Mouse (Mus musculus) liver, embryonic 16.5 days (tissue): Measurements from ENCODE around the gene Ptcra. TPM values are rescaled to one million over a fixed set of nuclear protein-coding genes. Genes with fewer than 3 reads are reported as not detected.

Experiments used
- ATAC-seq: fragments of 200-750 bp; cut with Nextera tagmentation; 2 replicates; pipeline ENCODE4 v1.8.0; 2017; ENCODE audit warnings: low read depth, mild to moderate bottlenecking, moderate number of reproducible peaks, moderate library complexity
- H3K27ac ChIP-seq: fragments of 300-500 bp; sonication (generic); 2 replicates; pipeline ENCODE4 v1.5.1; 2014; ENCODE audit warnings: mild to moderate bottlenecking, low read length
- H3K27me3 ChIP-seq: fragments of 300-500 bp; sonication (generic); 2 replicates; pipeline ENCODE4 v1.6.1; 2014; ENCODE audit warnings: low read depth, low read length, mixed read lengths; ENCODE audit not compliant: control insufficient read depth, insufficient read depth
- H3K36me3 ChIP-seq: fragments of 300-500 bp; sonication (generic); 2 replicates; pipeline ENCODE4 v1.6.1; 2014; ENCODE audit warnings: mild to moderate bottlenecking; ENCODE audit not compliant: control insufficient read depth, insufficient read depth
- H3K4me1 ChIP-seq: fragments of 300-500 bp; sonication (generic); 2 replicates; pipeline ENCODE4 v1.6.1; 2014; ENCODE audit warnings: low read depth, low read length, mixed read lengths; ENCODE audit not compliant: control insufficient read depth
- H3K4me2 ChIP-seq: fragments of 300-500 bp; sonication (generic); 2 replicates; pipeline ENCODE4 v1.6.1; 2014; ENCODE audit warnings: low read depth, low read length, mixed read lengths
- H3K4me3 ChIP-seq: fragments of 300-500 bp; sonication (generic); 2 replicates; pipeline ENCODE4 v1.5.1; 2014; ENCODE audit warnings: low read depth, mild to moderate bottlenecking, low read length
- H3K9ac ChIP-seq: fragments of 300-500 bp; sonication (generic); 2 replicates; pipeline ENCODE4 v1.6.1; 2014; ENCODE audit warnings: low read depth, low read length
- H3K9me3 ChIP-seq: fragments of 300-500 bp; sonication (generic); replicated peaks from 2 replicates; pipeline ENCODE4 v1.6.1; 2016; ENCODE audit warnings: low read length; ENCODE audit not compliant: control insufficient read depth
- WGBS: fragments of 180-500 bp; shearing (Covaris S2); extraction: QIAGEN DNeasy Blood & Tissue Kit; methylation state at CpG from one replicate; pipeline ENCODE4 v1.1.7; 2014; ENCODE audit not compliant: insufficient replicate concordance; 5-methylcytosine and 5-hydroxymethylcytosine counted together
- polyA plus RNA-seq: library from polyadenylated mRNA; unstranded; fragments of >200 nt; fragmentation: Nextera tagmentation; extraction: Ambion mirVana; gene quantifications from 2 replicates; pipeline ENCODE4 v1.2.1, GENCODE M21; 2015

Gene Ptcra
- polyA plus RNA-seq, 1 experiment from 2014 or later: 0.13 TPM

DNA sequence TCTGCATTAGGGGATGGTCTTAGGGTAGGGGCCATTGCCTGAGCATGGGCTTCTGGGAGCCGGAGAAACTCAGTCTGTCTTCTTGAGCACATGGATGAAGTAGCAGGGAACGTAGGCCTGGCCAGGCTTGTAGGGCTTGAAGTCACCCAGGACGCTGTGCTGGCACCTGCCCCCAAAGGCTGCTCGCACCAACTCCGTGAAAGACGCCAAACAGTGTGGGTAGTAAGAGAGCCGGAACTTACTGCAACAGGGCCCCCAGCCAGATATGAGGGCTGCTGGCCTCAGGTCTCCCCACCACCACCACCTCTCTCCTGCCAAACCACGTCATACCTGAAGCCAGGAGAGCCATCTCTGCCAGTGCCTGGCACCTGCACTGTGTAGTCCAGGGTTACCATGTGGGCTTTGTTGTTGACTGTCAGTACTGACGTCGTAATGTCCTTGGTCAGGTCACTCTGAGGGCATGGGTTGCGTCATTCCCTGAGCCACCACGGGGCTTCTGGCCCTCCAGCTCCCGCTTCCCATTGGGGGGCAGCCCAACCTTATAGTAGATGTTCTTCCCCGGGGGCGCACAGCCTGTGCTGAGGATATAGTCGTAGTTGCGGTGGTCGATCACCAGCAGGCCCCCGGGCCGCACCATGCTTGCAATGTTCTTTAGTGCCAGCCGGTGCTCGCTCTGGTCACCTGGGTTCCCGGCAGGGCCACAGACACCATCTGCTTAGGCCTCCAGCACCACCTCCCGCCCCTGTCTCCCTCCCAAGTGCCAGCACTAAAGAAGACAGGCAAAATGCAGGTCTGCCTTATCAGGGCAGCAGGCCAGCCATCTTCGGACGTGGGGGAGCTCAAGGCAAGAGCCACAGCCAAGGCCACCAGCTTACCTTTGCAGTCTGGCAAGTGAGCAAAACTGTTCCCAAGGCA, 37.5 kb downstream of the Ptcra start:
- ATAC-seq: no peak
- H3K4me3 ChIP-seq: no peak overlapping the region
- H3K4me2 ChIP-seq: no peak overlapping the region

DNA sequence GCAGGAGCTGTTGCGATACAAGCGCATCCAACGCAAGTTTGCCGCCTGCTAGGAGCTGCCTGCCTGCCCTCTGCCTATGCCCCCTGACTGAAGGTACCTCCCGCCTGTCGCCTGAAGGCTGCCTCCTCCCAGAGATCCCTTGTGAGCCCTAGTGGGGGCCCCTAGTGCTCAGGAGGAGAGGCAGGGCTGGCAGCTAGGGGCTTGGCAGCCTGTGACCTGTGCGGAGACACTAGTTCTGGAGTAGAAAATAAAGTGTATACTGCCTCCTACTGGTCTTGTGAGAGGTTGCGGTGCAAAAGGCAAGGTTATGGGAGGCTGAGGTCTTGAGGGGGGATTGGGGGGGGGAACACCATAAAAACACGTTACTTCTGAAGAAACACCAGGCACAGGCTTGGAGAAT, 38.2 kb downstream of the Ptcra start:
- Histone ChIP-seq H3K27ac (no peak overlapping the region), H3K4me3 (no peak overlapping the region), H3K9ac (no peak overlapping the region), H3K4me1 (no peaks in the 10 kb centered on the region; the same call in 1 of the 2 replicates), H3K36me3 (no peaks in the 10 kb centered on the region), H3K27me3 (0 out of 2 replicates have a peak, but pooled peaks cover 2% of the 10 kb centered on the region), H3K4me2 (no peak overlapping the region), H3K9me3 (no peaks in the 10 kb centered on the region)
- ATAC-seq: no peak
- 64% methylated on average over 9 of the region's 9 CpGs for WGBS

More for the DNA sequence above, 37.5 kb downstream of the Ptcra start:
- Histone ChIP-seq H3K9ac (no peak overlapping the region), H3K36me3 (no peaks in the 10 kb centered on the region), H3K27me3 (0 out of 2 replicates have a peak, but pooled peaks cover 2% of the 10 kb centered on the region), H3K9me3 (no peaks in the 10 kb centered on the region), H3K27ac (no peak overlapping the region), H3K4me1 (no peaks in the 10 kb centered on the region; the same call in 1 of the 2 replicates)
- WGBS: 76% methylated on average over 26 of the region's 26 CpGs

DNA sequence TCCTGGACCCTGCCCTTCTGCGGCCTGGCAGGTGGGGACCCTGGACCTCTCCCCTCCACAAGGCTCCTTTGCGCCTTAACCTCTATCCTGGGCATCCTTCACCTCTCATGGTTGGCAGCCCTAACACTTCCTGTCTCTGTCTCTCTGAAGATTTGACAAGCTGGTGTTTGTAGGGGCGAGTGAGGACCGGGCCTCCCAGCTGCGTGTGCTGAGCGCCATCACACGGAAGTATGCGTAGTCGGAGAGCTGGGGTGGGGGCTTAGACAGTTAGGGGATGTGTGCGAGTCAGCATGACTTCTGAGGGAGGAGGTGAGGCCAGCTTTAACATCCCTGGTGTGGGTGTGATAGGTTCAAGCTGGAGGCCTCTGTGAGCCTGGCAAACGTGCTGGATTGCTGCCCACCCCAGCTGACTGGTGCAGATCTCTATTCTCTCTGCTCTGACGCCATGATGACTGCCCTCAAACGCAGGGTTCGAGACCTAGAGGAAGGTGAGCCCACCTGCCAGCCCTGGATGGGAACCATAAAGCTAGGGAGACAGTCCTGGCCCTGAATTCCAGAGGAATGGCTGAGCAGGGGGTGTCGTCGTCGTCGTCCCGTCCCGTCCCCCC, 38.9 kb downstream of the Ptcra start:
- WGBS: 78% methylated on average over 14 of the region's 20 CpGs
- Histone ChIP-seq H3K9ac (no peak overlapping the region), H3K4me2 (no peak overlapping the region), H3K4me1 (no peaks in the 10 kb centered on the region; the same call in 1 of the 2 replicates), H3K4me3 (no peak overlapping the region), H3K27ac (no peak overlapping the region), H3K36me3 (no peaks in the 10 kb centered on the region), H3K9me3 (no peaks in the 10 kb centered on the region), H3K27me3 (0 out of 2 replicates have a peak, but pooled peaks cover 2% of the 10 kb centered on the region)
- ATAC-seq: no peak

DNA sequence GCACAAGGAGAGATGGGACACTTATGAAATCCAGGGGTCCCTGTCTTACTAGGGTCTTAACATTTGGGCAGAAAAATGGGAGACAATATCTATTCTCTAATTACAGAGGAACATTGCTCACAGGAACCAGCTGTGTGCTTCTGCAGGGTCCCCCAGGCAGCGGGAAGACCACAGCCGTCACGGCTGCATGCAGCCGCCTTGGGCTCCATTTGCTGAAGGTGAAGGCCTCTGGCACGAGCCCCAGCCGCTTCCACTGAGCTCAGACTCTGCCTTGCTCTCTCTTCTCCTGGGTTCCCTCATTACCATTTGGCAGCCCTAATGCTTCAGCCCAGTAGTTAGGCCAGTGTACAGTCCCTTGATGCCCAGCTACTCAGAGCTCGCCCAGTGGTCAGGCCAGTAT, 42.4 kb downstream of the Ptcra start:
- Histone ChIP-seq H3K4me2 (no peak overlapping the region), H3K36me3 (no peaks in the 10 kb centered on the region), H3K27me3 (no peaks in the 10 kb centered on the region), H3K27ac (no peak overlapping the region), H3K9me3 (no peaks in the 10 kb centered on the region), H3K4me3 (no peak overlapping the region), H3K4me1 (no peaks in the 10 kb centered on the region), H3K9ac (no peak overlapping the region)
- 77% methylated on average over 7 of the region's 7 CpGs for WGBS
- no peak for ATAC-seq

DNA sequence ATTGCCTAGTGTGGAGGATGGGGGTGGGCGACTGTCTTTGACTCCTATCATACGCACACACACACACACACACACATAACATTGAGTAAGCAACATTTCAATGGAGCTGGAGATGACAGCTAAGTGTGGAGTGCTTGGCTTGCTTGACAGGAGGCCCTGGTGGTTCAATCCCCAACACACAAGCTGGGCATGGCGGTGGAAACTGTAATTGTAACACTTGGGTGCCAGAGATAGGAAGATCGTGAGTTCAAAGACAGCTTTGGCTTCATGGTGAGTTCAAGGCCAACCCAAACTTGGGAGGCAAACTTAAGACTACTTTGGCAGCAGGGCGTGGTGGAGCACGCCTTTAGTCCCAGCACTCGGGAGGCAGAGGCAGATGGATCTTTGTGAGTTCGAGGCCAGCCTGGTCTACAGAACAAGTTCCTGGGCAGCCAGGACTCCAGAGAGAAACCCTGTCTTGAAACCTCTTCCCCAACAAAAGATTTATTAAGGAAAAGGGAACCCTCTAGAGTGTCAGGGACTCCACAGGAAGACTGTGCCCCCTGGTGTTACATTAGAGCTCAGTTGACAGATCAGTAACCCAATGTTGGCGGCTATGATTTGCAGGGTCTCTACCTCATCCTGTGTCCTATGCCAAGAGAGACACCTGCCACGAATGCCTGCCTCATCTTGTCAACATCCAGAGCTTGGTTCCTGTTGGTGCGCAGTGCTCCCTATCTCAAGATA, 48.6 kb downstream of the Ptcra start:
- H3K9ac ChIP-seq: no peak overlapping the region
- peaks cover 16% of the 10 kb centered on the region for H3K4me1 ChIP-seq
- peaks cover 13% of the 10 kb centered on the region for H3K36me3 ChIP-seq
- WGBS: 81% methylated on average over 11 of the region's 11 CpGs
- no peak for ATAC-seq
- no peaks in the 10 kb centered on the region for H3K9me3 ChIP-seq
- H3K27ac ChIP-seq: no peak overlapping the region
- no peak overlapping the region for H3K4me2 ChIP-seq
- H3K27me3 ChIP-seq: no peaks in the 10 kb centered on the region
- no peak overlapping the region for H3K4me3 ChIP-seq

DNA sequence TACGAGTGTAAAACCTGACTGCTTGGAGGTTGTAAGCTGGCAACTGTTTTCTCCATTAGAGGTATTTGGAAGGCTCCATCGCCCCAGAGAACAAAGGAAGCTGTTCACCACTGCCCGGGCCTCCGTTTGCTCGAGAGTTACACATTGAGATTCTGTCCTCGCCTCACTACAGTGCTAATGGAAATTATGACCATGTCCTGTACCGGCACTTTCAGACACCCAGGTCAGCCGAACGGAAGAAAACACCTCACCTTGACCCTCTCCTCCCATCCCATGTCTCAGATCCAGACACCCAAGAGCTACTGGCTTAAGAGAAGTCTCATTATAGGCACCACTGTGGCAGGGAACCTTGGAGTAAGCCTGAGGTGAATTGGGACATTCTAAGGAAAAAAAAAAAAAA, 49.7 kb downstream of the Ptcra start:
- peaks cover 13% of the 10 kb centered on the region for H3K36me3 ChIP-seq
- H3K27ac ChIP-seq: no peak overlapping the region
- H3K4me3 ChIP-seq: no peak overlapping the region
- WGBS: 83% methylated on average over 9 of the region's 9 CpGs
- no peak overlapping the region for H3K4me2 ChIP-seq
- H3K9me3 ChIP-seq: no peaks in the 10 kb centered on the region
- ATAC-seq: no peak
- H3K27me3 ChIP-seq: no peaks in the 10 kb centered on the region
- H3K4me1 ChIP-seq: peaks cover 16% of the 10 kb centered on the region
- no peak overlapping the region for H3K9ac ChIP-seq

DNA sequence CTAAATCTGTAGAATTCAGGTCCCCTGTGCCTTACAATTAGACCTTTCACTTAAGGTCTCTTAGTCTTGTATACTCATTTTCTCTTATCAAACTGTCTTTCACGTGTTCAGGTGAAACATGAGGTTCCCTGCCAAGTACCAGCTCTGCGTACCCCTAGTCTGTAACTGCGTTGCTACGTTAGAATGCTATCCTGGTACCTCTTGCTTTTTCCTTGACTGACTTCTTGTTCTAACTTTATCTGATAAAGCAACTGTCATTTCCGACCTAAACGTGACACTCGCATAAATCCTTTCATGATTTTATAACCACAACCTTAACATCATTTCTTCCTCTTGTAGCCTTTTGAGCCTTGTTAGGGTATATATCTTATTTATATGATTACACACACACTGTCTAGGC, 51.1 kb downstream of the Ptcra start:
- Histone ChIP-seq H3K4me1 (peaks cover 16% of the 10 kb centered on the region), H3K27ac (no peak overlapping the region), H3K36me3 (peaks cover 13% of the 10 kb centered on the region), H3K4me3 (peak overlapping the region; percentile 99), H3K9ac (peak overlapping the region; percentile 95), H3K4me2 (peak overlapping the region; percentile 73), H3K9me3 (no peaks in the 10 kb centered on the region), H3K27me3 (no peaks in the 10 kb centered on the region)
- WGBS: 10% methylated on average over 7 of the region's 7 CpGs
- no peak for ATAC-seq

DNA sequence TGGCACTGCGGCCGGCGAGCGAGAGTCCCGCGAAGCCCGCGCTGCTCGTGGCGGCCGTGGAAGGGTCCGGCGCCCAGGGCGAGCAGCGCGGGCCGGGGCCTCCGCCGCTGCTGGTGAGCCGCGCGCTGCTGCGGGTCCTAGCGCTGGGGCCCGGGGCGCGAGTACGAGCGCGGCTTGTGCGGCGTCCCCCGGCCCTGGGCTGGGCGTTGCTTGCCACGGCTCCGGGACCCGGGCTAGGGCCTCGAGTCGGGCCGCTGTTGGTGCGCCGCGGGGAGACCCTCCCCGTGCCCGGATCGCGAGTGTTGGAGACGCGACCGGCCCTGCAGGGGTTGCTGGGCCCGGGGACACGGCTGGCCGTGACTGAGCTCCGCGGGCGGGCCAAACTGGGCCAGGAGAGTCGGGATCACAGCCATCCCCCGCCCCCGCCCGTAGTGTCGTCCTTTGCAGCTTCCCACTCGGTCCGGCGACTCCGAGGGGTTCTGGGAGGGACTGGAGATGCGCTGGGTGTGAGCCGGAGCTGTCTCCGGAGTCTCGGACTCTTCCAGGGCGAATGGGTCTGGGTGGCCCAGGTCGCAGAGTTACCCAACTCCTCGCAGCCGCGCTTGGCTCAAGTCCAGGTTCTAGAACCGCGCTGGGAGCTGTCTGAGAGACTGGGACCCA, 51.8 kb downstream of the Ptcra start:
- no peaks in the 10 kb centered on the region for H3K27me3 ChIP-seq
- H3K27ac ChIP-seq: peak overlapping the region; percentile 79
- peaks cover 13% of the 10 kb centered on the region for H3K36me3 ChIP-seq
- under 1% methylated on average over 76 of the region's 76 CpGs for WGBS
- peak; percentile 58 for ATAC-seq
- no peaks in the 10 kb centered on the region for H3K9me3 ChIP-seq
- peak overlapping the region; percentile 73 for H3K4me2 ChIP-seq
- peaks cover 16% of the 10 kb centered on the region for H3K4me1 ChIP-seq
- H3K9ac ChIP-seq: peak overlapping the region; percentile 95
- H3K4me3 ChIP-seq: peak overlapping the region; percentile 99
